Mouse (Mus musculus): ENCODE measurements around the gene 1110012L19Rik.
"Not testable (repeated sequence)": the region's sequence is repeated elsewhere in the genome, so short reads cannot be mapped to it uniquely, and the experiment has no call there.

Gene 1110012L19Rik

GRCm38 (mm10) chrX:70385276-70385961 lies at the start of gene 1110012L19Rik:
1110012L19Rik (plus strand) TSS chrX:70385877.
- CTCF ChIA-PET, result interaction anchor here (0.5 to 0.8 kb wide), 3 partner anchors 39 to 987 kb away, joined by 3 to 6 read pairs (median 3); no protein-coding TSS in a partner anchor

DNA sequence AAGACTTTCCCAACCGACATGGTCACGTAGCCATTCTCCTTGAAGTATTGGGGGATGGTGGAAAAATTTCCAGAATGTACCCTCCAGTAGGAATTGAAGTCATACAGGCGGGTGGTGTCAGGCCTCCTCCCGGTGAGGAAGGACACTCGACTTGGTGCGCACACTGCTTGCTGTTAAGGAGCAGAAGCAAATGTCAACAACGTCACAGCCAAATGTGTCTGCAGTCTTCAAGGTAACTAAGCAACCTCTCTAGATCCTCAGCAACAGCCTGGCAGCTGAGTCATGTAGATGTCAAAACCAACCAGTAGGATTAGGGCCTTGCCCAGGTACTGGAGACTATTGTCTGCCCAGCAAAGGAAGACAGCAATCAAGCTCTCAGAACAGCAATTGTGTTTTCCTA lies 22.7 kb upstream of the 1110012L19Rik start:
- CTCF ChIA-PET, result no interaction called here

DNA sequence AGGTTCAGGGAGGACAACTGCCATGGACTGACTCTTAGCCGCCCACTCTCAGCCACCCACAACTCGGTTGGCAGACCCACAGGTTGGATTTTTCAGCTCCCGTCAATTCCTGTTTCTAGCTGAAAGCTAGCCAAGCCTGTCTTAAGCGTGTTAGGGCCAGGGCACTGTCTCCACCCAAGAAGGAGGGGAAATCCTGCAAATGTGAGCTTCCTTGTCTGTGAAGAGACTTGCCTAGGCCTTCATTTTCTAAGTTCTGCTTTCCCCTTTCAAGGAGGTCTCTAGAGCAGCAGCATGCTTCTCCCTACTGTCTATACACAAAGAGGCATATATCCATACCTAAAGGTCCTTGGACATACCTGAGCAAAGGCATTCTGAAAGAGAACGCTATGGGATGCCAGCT lies 22.2 kb upstream of the 1110012L19Rik start:
- CTCF ChIA-PET, result no interaction called here

GRCm38 (mm10) chrX:70364202-70364601 lies 21.5 kb upstream of the 1110012L19Rik start:
- CTCF ChIA-PET, result no interaction called here

DNA sequence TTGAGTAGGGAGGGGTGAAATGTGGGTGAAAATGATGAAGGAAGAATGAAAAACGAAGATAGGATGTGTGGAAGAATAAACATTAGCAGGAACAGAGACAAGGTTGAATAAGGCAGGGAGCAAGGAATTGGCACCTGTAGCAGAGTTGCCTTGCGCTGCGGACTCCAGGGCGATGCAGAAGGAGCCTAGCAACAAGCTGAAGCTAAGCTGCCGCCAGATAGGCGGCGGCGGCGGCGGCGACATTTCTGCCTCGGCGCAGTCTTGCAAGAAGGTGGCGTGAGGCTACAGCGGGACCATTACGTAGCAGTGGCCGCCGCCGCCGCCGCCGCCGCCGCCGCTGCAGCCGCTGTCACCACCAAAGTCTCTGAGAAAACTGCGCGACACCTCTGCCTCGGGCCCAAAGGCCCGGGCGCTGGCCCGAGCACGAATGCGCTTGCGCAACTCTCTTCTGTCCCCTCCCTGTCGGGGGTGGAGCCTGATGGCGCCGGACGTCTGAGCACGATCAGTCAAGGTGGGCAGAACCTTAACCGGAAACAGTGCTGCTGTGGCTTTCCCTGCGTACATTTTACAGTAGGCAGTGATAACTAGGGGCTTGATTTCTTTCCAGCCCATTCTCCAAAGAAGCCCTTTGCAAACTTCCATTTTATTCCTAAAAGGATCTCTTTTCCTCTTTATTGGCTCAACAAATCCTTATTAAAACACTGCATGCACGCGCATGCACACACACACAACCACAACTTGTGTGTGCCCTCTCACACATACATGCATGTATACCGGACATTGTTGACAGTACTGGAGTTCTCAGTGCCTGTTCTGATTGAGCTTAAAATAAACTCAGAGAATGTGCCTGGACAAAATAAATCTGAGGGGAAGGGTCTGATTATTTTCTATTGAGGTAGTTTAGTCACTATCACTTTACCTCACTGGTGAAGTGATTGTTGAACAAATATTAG lies 20.7 kb upstream of the 1110012L19Rik start, which contains the start of gene Ids:
TSS of gene Ids (minus strand) at position 424 of the 953 bp plus-strand sequence.
- CTCF ChIA-PET, result no interaction called here

DNA sequence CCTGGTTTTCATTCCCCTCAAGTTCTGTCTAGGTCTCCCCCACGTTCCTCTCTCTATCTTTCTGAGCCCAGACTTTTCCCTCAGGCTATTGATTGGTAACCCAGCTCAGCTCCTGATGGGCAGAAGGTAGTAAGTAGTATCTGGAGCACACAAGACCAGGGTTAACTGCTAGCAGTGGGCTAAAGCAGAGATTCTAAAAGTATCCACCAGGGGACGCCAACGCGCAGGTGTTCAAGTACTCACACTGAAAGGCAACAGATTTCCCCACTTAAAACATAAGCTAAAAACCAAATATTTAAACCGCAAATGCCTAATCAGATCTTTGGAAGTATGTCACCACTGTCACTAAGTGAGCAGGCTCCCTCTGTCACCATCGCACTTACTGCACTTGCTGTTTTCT lies 15.9 kb upstream of the 1110012L19Rik start:
- CTCF ChIA-PET, result not testable (repeated sequence)

GRCm38 (mm10) chrX:70374469-70375110 lies 11.1 kb upstream of the 1110012L19Rik start:
- CTCF ChIA-PET, result not testable (repeated sequence)

GRCm38 (mm10) chrX:70384917-70385275 lies 781 bp upstream of the 1110012L19Rik start:
- CTCF ChIA-PET, result interaction anchor here (0.5 kb wide), 1 partner anchor 987 kb away, joined by 3 read pairs; no protein-coding TSS in a partner anchor

GRCm38 (mm10) chrX:70385962-70386351 lies 280 bp downstream of the 1110012L19Rik start:
- CTCF ChIA-PET, result interaction anchor here (0.6 to 0.8 kb wide), 2 partner anchors 40 to 902 kb away, joined by 3 to 6 read pairs; no protein-coding TSS in a partner anchor

DNA sequence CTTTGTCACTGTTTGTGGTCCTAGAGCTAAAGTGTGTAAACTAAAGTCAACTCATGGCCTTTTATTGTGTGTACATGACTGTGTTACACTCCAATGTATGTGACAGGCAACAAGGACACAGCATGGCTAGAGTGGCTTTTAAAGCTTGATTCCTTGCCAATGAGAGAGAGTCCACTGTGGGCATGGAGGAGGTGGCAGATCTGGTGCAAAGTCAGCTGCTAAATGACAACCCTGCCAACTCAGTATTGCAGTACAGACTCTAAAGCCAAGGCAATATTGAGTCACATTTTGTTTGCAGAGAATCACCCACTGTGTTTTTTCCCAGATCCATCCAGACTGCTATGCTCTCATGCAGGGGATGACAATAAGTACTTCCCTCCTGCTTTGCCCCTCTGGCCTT lies 7.0 kb downstream of the 1110012L19Rik start:
- CTCF ChIA-PET, result not testable (repeated sequence)

DNA sequence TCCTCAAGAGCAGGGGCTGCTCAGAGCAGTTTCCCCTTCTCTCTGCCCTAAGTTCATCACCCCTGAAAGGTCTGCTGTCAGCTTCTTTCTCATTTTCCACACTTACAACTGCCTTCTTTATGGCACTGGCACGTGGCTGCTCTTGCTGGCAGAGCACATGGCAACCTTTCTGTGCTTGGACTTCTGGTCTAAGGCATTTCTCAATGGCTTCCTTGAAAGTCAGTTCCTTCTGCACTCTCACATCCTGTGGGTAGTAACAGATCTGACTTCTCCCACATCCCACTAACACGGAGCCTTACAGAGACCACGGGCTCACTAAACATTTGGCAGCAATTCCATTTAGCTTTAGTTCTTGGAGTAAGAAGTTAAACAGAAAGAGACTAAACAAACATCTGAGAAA lies 39.8 kb downstream of the 1110012L19Rik start:
- CTCF ChIA-PET, result not testable (repeated sequence)
